Mouse (Mus musculus) G1E (cell line): ENCODE measurements around the gene Irf3.

ENCODE experiments used
- CTCF ChIP-seq: IDR thresholded peaks from 2 replicates; pipeline ENCODE4 v1.5.1; 2012; ENCODE audit warnings: low read depth, low read length, inconsistent platforms, mixed read lengths
- GATA1 ChIP-seq: IDR thresholded peaks from 2 replicates; pipeline ENCODE4 v1.6.1; 2012; ENCODE audit warnings: borderline replicate concordance, low read length, inconsistent platforms, mixed read lengths

DNA sequence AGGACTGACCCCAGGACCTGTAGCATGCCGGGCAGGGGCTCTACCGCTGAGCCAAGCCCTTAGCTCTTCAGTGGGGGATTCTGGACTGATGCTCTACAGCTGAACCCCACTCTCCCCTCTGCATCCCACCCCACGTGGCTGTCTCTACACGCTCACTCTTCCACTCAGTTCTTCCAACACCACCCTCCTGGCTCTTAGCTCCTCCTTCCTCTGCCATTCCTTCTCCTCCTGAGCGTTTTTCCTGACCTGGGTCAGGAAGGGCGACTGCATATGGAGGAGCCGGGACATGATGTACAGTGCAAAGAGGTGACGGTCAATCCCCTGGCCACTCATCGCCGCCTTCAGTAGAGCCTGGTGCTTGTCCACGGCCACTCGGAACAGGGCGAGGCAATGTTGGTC is 36.9 kb upstream of the Irf3 start:
- no peak for TF ChIP-seq CTCF
- no peak for TF ChIP-seq GATA1
